Mouse (Mus musculus) embryonic facial prominence, embryonic 11.5 days (tissue): ENCODE measurements around the gene Ufsp2. TPM values are rescaled to one million over a fixed set of nuclear protein-coding genes. Genes with fewer than 3 reads are reported as not detected.
A peak's percentile ranks its signal among the peaks of the same experiment; 100 is the strongest.

Experiments used
- ATAC-seq: fragments of 200-750 bp; cut with Nextera tagmentation; replicated peaks from 2 replicates; pipeline ENCODE4 v1.8.0; 2017; ENCODE audit warnings: low read depth; ENCODE audit not compliant: insufficient number of reproducible peaks, low FRiP score, low TSS enrichment
- DNase-seq: peaks from one replicate; pipeline ENCODE4 v3.0.0-alpha.2; 2015; ENCODE audit warnings: low spot score
- H3K27ac ChIP-seq: fragments of 300-500 bp; sonication (generic); replicated peaks from 2 replicates; pipeline ENCODE4 v1.5.1; 2014; ENCODE audit warnings: mild to moderate bottlenecking, low read depth, low read length, control low read depth
- H3K27me3 ChIP-seq: fragments of 300-500 bp; sonication (generic); 2 replicates; pipeline ENCODE4 v1.6.1; 2014; ENCODE audit warnings: mild to moderate bottlenecking, low read length, moderate library complexity, mixed read lengths; ENCODE audit not compliant: control insufficient read depth, insufficient read depth
- H3K36me3 ChIP-seq: fragments of 300-500 bp; sonication (generic); replicated peaks from 2 replicates; pipeline ENCODE4 v1.6.1; 2014; ENCODE audit warnings: low read depth, mild to moderate bottlenecking, low read length, moderate library complexity, mixed read lengths; ENCODE audit not compliant: control insufficient read depth, insufficient read depth
- H3K4me1 ChIP-seq: fragments of 300-500 bp; sonication (generic); 2 replicates; pipeline ENCODE4 v1.6.1; 2014; ENCODE audit warnings: low read length, mixed read lengths; ENCODE audit not compliant: control insufficient read depth, insufficient read depth
- H3K4me2 ChIP-seq: fragments of 300-500 bp; sonication (generic); 2 replicates; pipeline ENCODE4 v1.6.1; 2014; ENCODE audit warnings: low read depth, mild to moderate bottlenecking, control low read depth, low read length, moderate library complexity
- H3K4me3 ChIP-seq: fragments of 300-500 bp; sonication (generic); 2 replicates; pipeline ENCODE4 v1.5.1; 2014; ENCODE audit warnings: low read depth, low read length, control low read depth
- H3K9ac ChIP-seq: fragments of 300-500 bp; sonication (generic); replicated peaks from 2 replicates; pipeline ENCODE4 v1.6.1; 2014; ENCODE audit warnings: mild to moderate bottlenecking, control low read depth, low read length
- H3K9me3 ChIP-seq: fragments of 300-500 bp; sonication (generic); replicated peaks from 2 replicates; pipeline ENCODE4 v1.6.1; 2016; ENCODE audit warnings: mild to moderate bottlenecking, low read length, inconsistent platforms, mixed read lengths; ENCODE audit not compliant: control insufficient read depth
- WGBS: fragments of 180-500 bp; shearing (Covaris S2); extraction: QIAGEN DNeasy Blood & Tissue Kit; methylation state at CpG from one replicate; pipeline ENCODE4 v1.1.7; 2014; 5-methylcytosine and 5-hydroxymethylcytosine counted together
- polyA plus RNA-seq: library from polyadenylated mRNA; unstranded; fragments of >200 nt; fragmentation: Nextera tagmentation; extraction: Ambion mirVana; gene quantifications from 2 replicates; pipeline ENCODE4 v1.2.1, GENCODE M21; 2014

Ufsp2 gene
- polyA plus RNA-seq, 1 experiment from 2014 or later: 54.2 TPM

- Histone ChIP-seq H3K4me2 (peak overlapping the region; percentile 78), H3K27ac (peak overlapping the region; percentile 93), H3K27me3 (no peaks in the 10 kb centered on the region), H3K36me3 (no peaks in the 10 kb centered on the region; the same call in 1 of the 2 replicates), H3K4me3 (peak overlapping the region; percentile 48), H3K4me1 (no peaks in the 10 kb centered on the region), H3K9ac (peak overlapping the region; percentile 83), H3K9me3 (no peaks in the 10 kb centered on the region)
- ATAC-seq: peak; percentile 100
- DNase-seq: peak; percentile 98
- 6% methylated on average over 54 of the region's 55 CpGs for WGBS
Measured at GRCm38 (mm10) chr8:45999784-46000705, 24.7 kb downstream of the Ufsp2 start.

DNA sequence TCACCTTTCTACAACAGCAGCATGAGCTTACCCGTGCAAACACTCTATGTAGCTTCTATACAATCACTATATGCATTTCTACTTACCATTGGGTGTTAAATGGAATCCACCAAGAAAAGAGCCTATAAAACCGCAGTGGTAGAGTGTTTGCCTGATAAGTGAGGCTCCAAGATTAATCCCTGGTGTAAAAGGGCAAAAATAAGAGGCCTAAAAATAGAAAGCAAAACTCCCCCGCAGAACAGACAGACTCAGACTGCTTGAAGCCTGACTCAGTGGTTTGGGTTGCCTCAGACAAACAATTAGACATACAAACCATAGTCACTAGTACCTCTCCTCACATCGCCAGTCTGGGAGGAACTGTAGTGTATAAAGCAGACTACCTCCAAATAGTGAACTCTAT, 30.3 kb downstream of the Ufsp2 start, which contains the start of gene Ankrd37:
TSS of gene Ankrd37 (minus strand) at position 112 of the 400 bp plus-strand sequence.
- Histone ChIP-seq H3K27ac (no peak within 1 kb of the TSS), H3K4me2 (no peak within 1 kb of the TSS), H3K36me3 (no peaks in the 10 kb centered on the region), H3K27me3 (no peaks in the 10 kb centered on the region), H3K4me3 (no peak within 1 kb of the TSS), H3K9me3 (no peaks in the 10 kb centered on the region), H3K9ac (no peak within 1 kb of the TSS), H3K4me1 (no peaks in the 10 kb centered on the region)
- WGBS: 73% methylated on average over 4 of the region's 4 CpGs
- ATAC-seq (no peak), DNase-seq (no peak)

- 72% methylated on average over 3 of the region's 3 CpGs for WGBS
Measured at GRCm38 (mm10) chr8:46007050-46007672, 31.8 kb downstream of the Ufsp2 start.

GRCm38 (mm10) chr8:46010306-46010705, 35.0 kb downstream of the Ufsp2 start:
- no peak overlapping the region for H3K9ac ChIP-seq
- H3K36me3 ChIP-seq: no peaks in the 10 kb centered on the region
- H3K4me1 ChIP-seq: peaks cover 4% of the 10 kb centered on the region; the same call in 1 of the 2 replicates
- no peak overlapping the region for H3K4me3 ChIP-seq
- peak overlapping the region; percentile 30; the same call in 1 of the 2 replicates for H3K4me2 ChIP-seq
- ATAC-seq (no peak), DNase-seq (no peak)
- 51% methylated on average over 2 of the region's 2 CpGs for WGBS
- no peaks in the 10 kb centered on the region for H3K9me3 ChIP-seq
- no peak overlapping the region for H3K27ac ChIP-seq
- no peaks in the 10 kb centered on the region for H3K27me3 ChIP-seq

More at GRCm38 (mm10) chr8:46007050-46007672, 31.8 kb downstream of the Ufsp2 start:
- H3K4me3 ChIP-seq: no peak overlapping the region
- no peak for ATAC-seq
- no peak overlapping the region for H3K4me2 ChIP-seq
- H3K27me3 ChIP-seq: no peaks in the 10 kb centered on the region
- no peak overlapping the region for H3K9ac ChIP-seq
- H3K36me3 ChIP-seq: no peaks in the 10 kb centered on the region
- no peak for DNase-seq
- no peak overlapping the region for H3K27ac ChIP-seq
- H3K9me3 ChIP-seq: no peaks in the 10 kb centered on the region
- H3K4me1 ChIP-seq: peaks cover 4% of the 10 kb centered on the region; the same call in 1 of the 2 replicates

GRCm38 (mm10) chr8:46010746-46011680, 35.7 kb downstream of the Ufsp2 start:
- no peak for ATAC-seq
- peak; percentile 66 for DNase-seq
- no peaks in the 10 kb centered on the region for H3K9me3 ChIP-seq
- H3K27me3 ChIP-seq: no peaks in the 10 kb centered on the region
- no peak overlapping the region for H3K4me3 ChIP-seq
- 12% methylated on average over 17 of the region's 17 CpGs for WGBS
- H3K36me3 ChIP-seq: no peaks in the 10 kb centered on the region
- no peak overlapping the region for H3K9ac ChIP-seq
- H3K4me2 ChIP-seq: peak overlapping the region; percentile 30; the same call in 1 of the 2 replicates
- H3K4me1 ChIP-seq: peaks cover 4% of the 10 kb centered on the region; the same call in 1 of the 2 replicates
- H3K27ac ChIP-seq: no peak overlapping the region

DNA sequence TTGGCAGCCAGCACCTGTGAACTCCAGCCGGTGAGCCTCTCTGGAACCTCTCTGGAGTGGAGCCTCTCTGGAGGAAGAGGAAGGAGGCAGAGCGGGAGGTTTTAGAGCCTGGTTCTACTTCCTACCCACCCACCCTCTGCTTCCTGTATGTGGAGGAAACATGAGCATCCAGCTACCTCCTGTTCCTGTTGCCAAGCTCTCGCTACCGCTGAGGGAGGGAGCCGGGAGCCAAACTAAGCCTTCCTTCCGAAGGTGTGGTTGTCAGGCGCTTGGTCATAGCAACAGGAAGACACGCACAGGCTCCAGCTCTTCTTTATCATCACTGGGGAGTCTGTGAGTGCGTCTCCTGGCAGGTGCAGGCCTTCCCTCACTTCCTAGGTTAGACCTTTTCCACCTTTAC, 46.9 kb downstream of the Ufsp2 start:
- no peak overlapping the region for H3K4me2 ChIP-seq
- no peaks in the 10 kb centered on the region for H3K27me3 ChIP-seq
- H3K9ac ChIP-seq: no peak overlapping the region
- no peaks in the 10 kb centered on the region for H3K9me3 ChIP-seq
- no peak for ATAC-seq
- DNase-seq: no peak
- H3K27ac ChIP-seq: no peak overlapping the region
- no peak overlapping the region for H3K4me3 ChIP-seq
- H3K4me1 ChIP-seq: no peaks in the 10 kb centered on the region
- no peaks in the 10 kb centered on the region for H3K36me3 ChIP-seq
- 88% methylated on average over 9 of the region's 9 CpGs for WGBS

DNA sequence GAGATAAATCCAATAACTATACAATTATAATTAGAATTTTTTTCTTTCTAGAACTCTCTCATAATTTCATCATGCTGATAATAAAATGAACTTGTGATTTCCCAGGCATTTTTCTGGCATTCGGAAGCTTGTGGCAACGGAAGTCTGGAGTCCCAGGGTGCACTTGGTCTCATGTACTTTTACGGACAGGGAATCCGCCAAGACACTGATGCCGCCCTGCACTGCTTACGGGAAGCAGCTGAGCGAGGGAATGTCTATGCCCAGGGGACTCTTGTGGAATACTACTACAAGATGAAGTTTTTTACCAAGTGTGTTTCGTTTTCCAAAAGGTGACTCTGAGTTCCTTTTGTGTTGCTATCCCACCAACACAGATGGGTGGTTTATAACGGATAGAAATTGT, 47.4 kb downstream of the Ufsp2 start:
- 88% methylated on average over 9 of the region's 9 CpGs for WGBS
- DNase-seq: no peak
- no peak overlapping the region for H3K9ac ChIP-seq

More for the DNA sequence above, 47.4 kb downstream of the Ufsp2 start:
- no peaks in the 10 kb centered on the region for H3K4me1 ChIP-seq
- H3K27me3 ChIP-seq: no peaks in the 10 kb centered on the region
- no peaks in the 10 kb centered on the region for H3K9me3 ChIP-seq
- no peak overlapping the region for H3K4me2 ChIP-seq
- H3K4me3 ChIP-seq: no peak overlapping the region
- ATAC-seq: no peak
- H3K36me3 ChIP-seq: no peaks in the 10 kb centered on the region
- H3K27ac ChIP-seq: no peak overlapping the region
